Mouse (Mus musculus) ES-Bruce4 (cell line): ENCODE results near the gene Ntrk3. TPM values are rescaled to one million over a fixed set of nuclear protein-coding genes. Genes with fewer than 3 reads are reported as not detected.

Source experiments
- H3K27ac ChIP-seq: 2 replicates; pipeline ENCODE4 v1.5.1; 2012; ENCODE audit warnings: low read length, inconsistent platforms; ENCODE audit not compliant: insufficient read depth
- H3K27me3 ChIP-seq: 2 replicates; pipeline ENCODE4 v1.6.1; 2012; ENCODE audit warnings: mild to moderate bottlenecking, low read length, inconsistent platforms; ENCODE audit not compliant: control insufficient read depth, poor library complexity, insufficient read depth, severe bottlenecking
- H3K36me3 ChIP-seq: 2 replicates; pipeline ENCODE4 v1.6.1; 2012; ENCODE audit warnings: inconsistent platforms, mild to moderate bottlenecking, low read length, moderate library complexity; ENCODE audit not compliant: control insufficient read depth, poor library complexity, insufficient read depth, severe bottlenecking
- H3K4me1 ChIP-seq: one replicate; pipeline ENCODE4 v1.8.1; 2011; ENCODE audit warnings: low read length; ENCODE audit not compliant: control insufficient read depth, insufficient read depth
- H3K4me3 ChIP-seq: 2 replicates; pipeline ENCODE4 v1.5.1; 2011; ENCODE audit warnings: low read depth, mild to moderate bottlenecking, low read length
- H3K9ac ChIP-seq: 2 replicates; pipeline ENCODE4 v1.6.1; 2012; ENCODE audit warnings: low read depth, mild to moderate bottlenecking, inconsistent platforms; ENCODE audit not compliant: poor library complexity, severe bottlenecking
- H3K9me3 ChIP-seq: replicated peaks from 2 replicates; pipeline ENCODE4 v1.6.1; 2012; ENCODE audit warnings: mild to moderate bottlenecking, low read length, inconsistent platforms; ENCODE audit not compliant: control insufficient read depth, poor library complexity, insufficient read depth, severe bottlenecking
- CTCF ChIP-seq: IDR thresholded peaks from one replicate; pipeline ENCODE4 v1.8.1; 2011; ENCODE audit warnings: low read depth, low read length
- EP300 ChIP-seq: IDR thresholded peaks from 2 replicates; pipeline ENCODE4 v1.6.1; 2011; ENCODE audit warnings: low read depth, low read length; ENCODE audit not compliant: insufficient read depth
- POLR2A ChIP-seq: IDR thresholded peaks from one replicate; pipeline ENCODE4 v1.8.1; 2011; ENCODE audit warnings: low read length; ENCODE audit not compliant: insufficient read depth
- polyA plus RNA-seq: library from polyadenylated mRNA; stranded (reverse); fragments of >200 nt; gene quantifications from 2 replicates; pipeline ENCODE4 v1.2.4, GENCODE M21; 2011; ENCODE audit warnings: low read depth; ENCODE audit not compliant: missing spikeins, insufficient read depth, insufficient read length

Ntrk3 gene
- polyA plus RNA-seq, 1 experiment: not detected

- no peaks in the 10 kb centered on the region for H3K27me3 ChIP-seq
- no peaks in the 10 kb centered on the region for H3K9me3 ChIP-seq
- H3K36me3 ChIP-seq: no peaks in the 10 kb centered on the region
- TF ChIP-seq EP300: no peak
- TF ChIP-seq CTCF: no peak
- no peak for TF ChIP-seq POLR2A
- H3K27ac ChIP-seq: no peak overlapping the region
- no peak overlapping the region for H3K4me3 ChIP-seq
- no peak overlapping the region for H3K9ac ChIP-seq
- H3K4me1 ChIP-seq: no peaks in the 10 kb centered on the region
Observed at GRCm38 (mm10) chr7:78767929-78768531, 30.2 kb upstream of the Ntrk3 start.

DNA sequence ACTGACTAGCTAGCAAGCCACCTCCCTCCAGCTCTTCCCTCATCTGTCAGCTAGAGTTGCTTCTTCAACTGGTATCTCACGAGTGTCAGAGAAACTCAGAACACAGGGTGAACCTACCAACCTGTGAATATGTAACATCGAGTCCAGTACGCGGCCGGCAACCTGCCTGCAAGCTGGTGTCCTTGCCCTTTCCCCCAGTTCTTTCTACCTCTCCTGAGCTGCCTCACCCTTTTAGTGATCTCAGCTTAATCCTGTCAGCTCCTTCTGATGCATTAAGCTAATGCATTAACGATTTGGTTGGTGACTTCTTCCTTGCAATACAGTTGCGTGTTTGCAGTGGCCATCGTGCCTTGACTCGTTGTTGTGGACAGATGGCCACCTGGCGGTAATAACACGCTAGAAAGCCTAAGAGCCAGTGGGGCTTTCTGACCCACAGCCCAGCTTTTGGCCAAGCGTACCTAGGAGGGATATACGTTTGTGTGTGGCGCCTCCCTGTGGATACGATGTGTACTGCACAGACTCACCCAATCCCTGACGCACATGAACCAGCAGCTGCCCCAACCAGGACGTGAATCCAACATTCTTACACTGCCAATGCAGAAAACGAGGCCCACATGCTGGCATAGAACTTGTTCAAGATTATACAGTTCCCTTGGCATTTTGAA, 28.3 kb upstream of the Ntrk3 start:
- H3K9ac ChIP-seq: no peak overlapping the region
- no peaks in the 10 kb centered on the region for H3K4me1 ChIP-seq
- peak; percentile 83 for TF ChIP-seq CTCF
- no peak for TF ChIP-seq EP300
- H3K36me3 ChIP-seq: no peaks in the 10 kb centered on the region
- no peak overlapping the region for H3K27ac ChIP-seq
- H3K4me3 ChIP-seq: no peak overlapping the region
- no peaks in the 10 kb centered on the region for H3K9me3 ChIP-seq
- H3K27me3 ChIP-seq: no peaks in the 10 kb centered on the region

DNA sequence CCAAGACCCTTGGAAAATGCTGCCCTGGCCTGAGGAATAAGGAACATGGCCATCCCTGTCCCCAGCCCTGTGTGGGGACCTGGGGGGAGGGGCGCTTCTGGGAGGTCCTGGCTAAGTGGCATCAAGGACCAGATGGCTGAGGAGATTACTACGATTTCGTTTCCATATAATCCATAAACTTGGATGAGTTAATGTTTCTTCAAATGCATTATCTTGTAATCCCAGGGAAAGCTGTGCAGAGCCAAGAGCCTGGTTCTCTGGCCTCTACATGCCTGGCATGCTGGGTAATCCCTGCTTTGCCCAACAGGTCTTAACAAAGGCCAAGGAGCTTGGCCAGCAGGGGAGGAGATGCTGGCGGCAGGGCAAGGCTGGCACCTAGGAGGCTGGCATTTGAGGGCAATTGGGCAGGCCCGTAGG, 27.4 kb upstream of the Ntrk3 start:
- Histone ChIP-seq H3K4me3 (no peak overlapping the region), H3K9me3 (no peaks in the 10 kb centered on the region), H3K27ac (no peak overlapping the region), H3K9ac (no peak overlapping the region), H3K4me1 (no peaks in the 10 kb centered on the region), H3K36me3 (no peaks in the 10 kb centered on the region), H3K27me3 (no peaks in the 10 kb centered on the region)
- TF ChIP-seq CTCF (no peak), POLR2A (no peak), EP300 (no peak)

GRCm38 (mm10) chr7:78763801-78764200, 26.0 kb upstream of the Ntrk3 start:
- Histone ChIP-seq H3K4me3 (no peak overlapping the region), H3K4me1 (no peaks in the 10 kb centered on the region), H3K36me3 (no peaks in the 10 kb centered on the region), H3K9ac (no peak overlapping the region), H3K27me3 (no peaks in the 10 kb centered on the region), H3K27ac (no peak overlapping the region), H3K9me3 (no peaks in the 10 kb centered on the region)
- no peak for TF ChIP-seq POLR2A

GRCm38 (mm10) chr7:78754458-78755000, 16.7 kb upstream of the Ntrk3 start:
- no peaks in the 10 kb centered on the region for H3K36me3 ChIP-seq
- no peak overlapping the region for H3K4me3 ChIP-seq
- TF ChIP-seq EP300 (no peak), CTCF (no peak), POLR2A (no peak)
- H3K9ac ChIP-seq: no peak overlapping the region
- H3K27ac ChIP-seq: no peak overlapping the region
- no peaks in the 10 kb centered on the region for H3K9me3 ChIP-seq
- H3K27me3 ChIP-seq: no peaks in the 10 kb centered on the region
- no peaks in the 10 kb centered on the region for H3K4me1 ChIP-seq

DNA sequence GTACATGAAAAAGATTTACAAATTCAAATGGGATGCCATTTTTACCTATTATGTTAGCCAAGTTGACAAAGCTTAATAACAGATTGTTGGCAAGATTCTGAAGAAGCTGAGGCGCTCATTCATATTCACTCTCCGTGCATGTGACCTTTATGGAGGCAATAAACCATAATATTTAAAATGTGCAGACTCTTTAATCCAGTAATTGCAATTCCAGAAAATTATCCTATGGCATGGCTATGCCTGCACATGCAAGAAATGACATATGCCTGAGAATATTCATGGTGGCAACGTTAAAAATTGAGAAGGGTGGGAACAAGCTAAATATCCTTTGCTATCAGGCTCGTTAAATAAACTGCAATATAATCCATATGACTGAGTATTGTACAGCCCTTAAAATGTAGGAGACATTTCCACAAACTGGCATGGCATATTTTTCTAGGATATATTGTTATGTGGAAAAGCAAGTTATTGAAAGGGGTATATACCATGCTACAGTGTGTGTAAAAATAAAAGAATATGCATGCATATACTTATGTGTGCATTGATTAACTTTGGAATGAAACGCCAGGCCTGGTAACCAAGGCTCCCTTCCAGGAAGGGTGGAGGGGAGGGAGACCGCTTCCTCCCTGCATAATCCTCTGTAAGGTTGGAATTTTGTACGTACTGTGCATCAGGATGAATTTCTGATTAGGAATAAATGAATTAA, 16.1 kb upstream of the Ntrk3 start:
- no peak for TF ChIP-seq EP300
- TF ChIP-seq CTCF: no peak
- TF ChIP-seq POLR2A: no peak
- Histone ChIP-seq H3K27me3 (no peaks in the 10 kb centered on the region), H3K4me3 (no peak overlapping the region), H3K9me3 (no peaks in the 10 kb centered on the region), H3K27ac (no peak overlapping the region), H3K9ac (no peak overlapping the region), H3K4me1 (no peaks in the 10 kb centered on the region), H3K36me3 (no peaks in the 10 kb centered on the region)
